Mouse (Mus musculus): ENCODE data around the gene Fancc.

Gene Fancc

GRCm38 (mm10) chr13:63514931-63515360, 17.9 kb upstream of the Fancc start:
- WGBS = 74% methylated on average over 8 of the region's 8 CpGs

GRCm38 (mm10) chr13:63513374-63514098, 16.5 kb upstream of the Fancc start:
- 72% methylated on average over 26 of the region's 26 CpGs for WGBS

DNA sequence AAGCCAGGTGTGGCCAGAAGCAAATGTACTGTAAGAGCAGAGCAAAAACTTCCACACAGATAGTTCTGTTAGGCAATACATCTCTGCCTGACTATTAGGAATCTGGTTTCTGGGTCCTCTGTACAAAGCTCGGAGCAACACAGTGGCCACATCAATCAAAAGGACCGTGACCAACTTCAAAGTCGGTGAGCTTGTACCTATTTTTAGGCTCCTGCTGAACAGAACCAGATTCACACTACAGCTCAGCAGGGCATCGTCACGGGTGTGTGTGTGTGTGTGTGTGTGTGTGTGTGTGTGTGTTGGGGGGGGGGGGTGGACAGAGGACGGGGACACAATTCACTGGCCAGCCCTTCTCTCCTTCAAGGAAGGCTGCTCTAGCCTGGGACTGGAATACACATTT, 15.3 kb upstream of the Fancc start:
- WGBS = 59% methylated on average over 6 of the region's 6 CpGs

GRCm38 (mm10) chr13:63507821-63508220, 10.7 kb upstream of the Fancc start:
- 95% methylated on average over 5 of the region's 5 CpGs for WGBS

DNA sequence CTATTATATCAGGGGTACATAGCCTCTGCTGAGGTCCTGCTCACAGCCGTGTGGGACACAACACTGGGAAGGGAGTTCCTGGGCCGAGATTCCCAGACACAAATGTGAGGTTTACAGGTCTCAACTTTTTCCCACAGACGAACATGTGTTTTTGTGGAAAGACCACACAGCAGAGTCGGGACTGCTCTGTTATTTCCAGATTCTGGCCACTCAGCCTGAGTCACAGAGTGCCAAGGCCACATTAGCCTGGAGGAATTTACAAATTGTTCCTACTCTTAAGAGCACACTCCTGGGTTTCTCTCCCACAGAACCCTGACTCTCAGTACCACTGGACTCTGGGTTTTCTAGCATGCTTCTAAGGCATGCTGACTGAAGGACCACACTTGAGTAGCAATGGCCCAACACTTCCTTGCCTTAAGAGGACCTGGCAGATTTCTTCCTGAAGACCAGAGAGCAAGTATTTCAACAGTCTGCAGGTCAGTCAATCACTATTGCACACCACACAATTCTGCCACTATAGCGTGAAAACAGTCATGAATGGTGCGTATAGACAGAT, 10.0 kb upstream of the Fancc start:
- 92% methylated on average over 6 of the region's 6 CpGs for WGBS

GRCm38 (mm10) chr13:63506364-63506763, 9.3 kb upstream of the Fancc start:
- 34% methylated on average over 1 of the region's 1 CpGs for WGBS

DNA sequence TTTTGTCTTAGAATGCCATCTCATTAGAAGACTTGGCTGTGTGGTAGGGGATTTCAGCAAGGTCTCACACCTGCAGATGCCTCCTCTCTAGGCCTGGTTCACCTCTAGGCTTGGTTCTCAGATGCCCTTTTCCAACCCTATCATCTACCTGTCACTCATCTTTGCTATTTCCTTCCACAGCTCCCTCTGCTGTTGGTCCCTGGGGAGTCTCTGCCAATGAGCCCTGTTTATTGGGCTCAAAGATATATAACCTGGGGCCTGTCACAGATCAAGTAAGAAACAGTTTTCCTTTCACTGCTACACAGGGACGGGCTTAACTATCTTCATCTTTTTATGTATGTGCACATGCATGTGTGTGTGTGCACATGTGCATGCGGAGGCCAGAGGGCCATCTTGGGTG, 5.3 kb upstream of the Fancc start:
- 98% methylated on average over 2 of the region's 2 CpGs for WGBS

DNA sequence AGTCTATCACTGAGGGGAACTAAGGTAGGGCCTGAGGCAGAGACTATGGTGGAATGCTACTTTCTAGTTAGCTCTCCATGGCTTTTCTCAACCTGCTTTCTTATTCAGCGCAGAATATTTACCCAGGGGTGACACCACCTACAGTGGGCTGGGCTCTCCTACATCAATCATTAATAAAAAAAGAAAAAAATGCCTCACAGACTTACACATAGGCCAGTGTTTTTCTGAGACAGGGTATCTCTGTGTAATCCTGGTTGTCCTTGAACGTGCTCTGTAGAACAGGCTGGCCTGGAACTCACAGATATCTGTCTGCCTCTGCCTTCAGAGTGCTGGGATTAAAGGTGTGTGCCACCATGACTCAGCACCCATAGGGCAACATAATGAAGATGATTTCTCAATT, 2.4 kb upstream of the Fancc start:
- 99% methylated on average over 2 of the region's 2 CpGs for WGBS

DNA sequence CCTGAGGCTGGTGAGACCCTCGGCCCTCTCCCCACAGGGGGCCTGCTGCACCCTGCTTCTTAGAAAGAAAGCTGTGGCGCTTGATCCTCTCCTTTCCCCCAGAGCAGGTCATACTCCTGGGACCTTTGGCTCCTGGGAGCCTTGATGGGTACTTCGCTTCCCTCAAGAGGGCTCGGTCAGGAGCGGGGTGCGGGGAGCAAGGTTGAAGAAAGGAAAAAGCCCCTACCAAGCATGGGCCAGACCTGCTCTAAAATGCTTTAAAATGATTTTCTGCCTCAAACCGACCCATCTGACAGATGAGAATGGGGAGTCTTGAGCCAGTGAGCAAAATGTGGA, 9.4 kb downstream of the Fancc start:
- WGBS = 80% methylated on average over 7 of the region's 7 CpGs

GRCm38 (mm10) chr13:63486791-63487706, 10.0 kb downstream of the Fancc start:
- 30% methylated on average over 18 of the region's 18 CpGs for WGBS

DNA sequence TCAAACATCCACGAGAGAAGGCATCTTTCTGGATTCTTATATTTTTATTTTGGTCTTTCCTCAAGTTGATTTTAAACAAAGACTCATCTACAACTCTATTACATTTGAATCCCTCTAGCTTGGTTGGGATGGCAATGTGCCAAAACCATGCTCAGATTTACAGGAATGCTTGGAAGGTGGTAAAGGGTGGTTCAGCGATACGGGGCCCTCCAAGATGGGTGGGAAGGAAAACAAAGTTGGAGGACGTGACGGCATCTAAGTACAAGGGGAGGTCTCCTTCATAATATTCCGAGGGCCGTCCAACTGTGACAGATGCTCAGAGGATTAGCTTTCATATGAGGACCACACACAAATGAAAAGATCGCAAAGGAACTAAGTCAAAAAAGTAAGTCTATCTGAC, 21.7 kb downstream of the Fancc start:
- WGBS = 80% methylated on average over 8 of the region's 8 CpGs

DNA sequence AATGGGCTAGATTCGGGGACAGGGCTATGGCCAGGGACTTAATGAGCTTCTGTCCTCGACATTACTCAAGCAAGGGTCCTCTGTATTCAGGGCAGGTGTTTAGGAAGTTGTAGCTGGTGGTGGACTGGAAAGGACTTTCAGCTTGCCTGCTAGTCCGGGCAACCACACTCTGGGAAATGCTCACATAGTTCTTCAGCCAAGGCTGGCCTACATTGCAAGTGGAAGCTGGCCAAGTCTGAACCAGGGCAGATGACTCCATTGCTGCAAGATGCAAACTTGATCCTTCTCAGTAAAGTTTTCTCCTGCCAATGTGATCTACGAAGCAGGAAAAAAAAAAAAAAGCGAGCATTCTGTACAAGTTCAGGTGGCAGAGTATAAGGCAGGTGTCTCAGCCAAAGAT, 44.2 kb downstream of the Fancc start:
- 65% methylated on average over 5 of the region's 5 CpGs for WGBS

DNA sequence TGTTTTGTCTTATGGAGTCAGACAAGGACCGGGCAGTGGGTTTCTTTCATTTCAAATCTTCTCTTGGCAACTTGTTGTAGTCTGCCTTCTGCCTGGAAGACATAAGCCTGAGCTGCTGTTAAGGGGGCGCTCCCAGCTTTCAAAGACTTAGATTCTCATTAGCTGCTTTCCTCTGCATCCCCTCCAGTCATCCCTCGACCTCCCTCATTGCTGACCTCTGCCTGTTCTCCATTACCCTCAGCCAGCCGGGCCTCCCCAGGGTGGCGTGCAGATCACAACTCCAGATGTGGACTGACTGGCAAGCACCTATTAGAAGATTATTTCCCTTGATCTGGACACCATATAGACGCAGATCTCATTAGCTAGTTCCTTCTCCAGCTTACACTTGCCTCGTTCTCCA, 45.9 kb downstream of the Fancc start:
- WGBS = 69% methylated on average over 7 of the region's 7 CpGs

- WGBS = 83% methylated on average over 6 of the region's 6 CpGs
Measured at GRCm38 (mm10) chr13:63445419-63445818, 51.7 kb downstream of the Fancc start.

DNA sequence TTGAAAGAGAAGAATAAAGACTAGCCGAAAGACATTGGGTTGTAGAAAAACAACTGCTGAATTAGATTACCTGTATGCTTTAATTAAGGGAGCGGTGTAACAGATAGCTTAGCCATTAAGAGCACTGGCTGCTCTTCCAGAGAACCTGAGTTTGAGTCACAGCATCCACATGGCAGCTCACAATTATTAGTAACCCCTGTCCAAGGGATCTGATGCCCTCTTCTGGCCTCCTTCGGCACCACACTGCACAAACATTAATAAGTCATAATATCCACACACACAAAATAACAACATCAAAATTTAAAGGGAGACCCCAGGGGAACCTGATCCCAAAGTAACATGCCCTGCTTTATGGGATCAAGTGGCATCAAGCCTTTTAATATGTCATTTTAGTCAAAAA, 64.3 kb downstream of the Fancc start:
- 90% methylated on average over 3 of the region's 3 CpGs for WGBS

GRCm38 (mm10) chr13:63431857-63432191, 65.3 kb downstream of the Fancc start:
- WGBS = 6% methylated on average over 5 of the region's 5 CpGs

- WGBS = under 1% methylated on average over 76 of the region's 82 CpGs
Measured at GRCm38 (mm10) chr13:63431030-63431856, 65.8 kb downstream of the Fancc start.

- WGBS = 3% methylated on average over 4 of the region's 4 CpGs
Measured at GRCm38 (mm10) chr13:63430681-63431029, 66.4 kb downstream of the Fancc start.

DNA sequence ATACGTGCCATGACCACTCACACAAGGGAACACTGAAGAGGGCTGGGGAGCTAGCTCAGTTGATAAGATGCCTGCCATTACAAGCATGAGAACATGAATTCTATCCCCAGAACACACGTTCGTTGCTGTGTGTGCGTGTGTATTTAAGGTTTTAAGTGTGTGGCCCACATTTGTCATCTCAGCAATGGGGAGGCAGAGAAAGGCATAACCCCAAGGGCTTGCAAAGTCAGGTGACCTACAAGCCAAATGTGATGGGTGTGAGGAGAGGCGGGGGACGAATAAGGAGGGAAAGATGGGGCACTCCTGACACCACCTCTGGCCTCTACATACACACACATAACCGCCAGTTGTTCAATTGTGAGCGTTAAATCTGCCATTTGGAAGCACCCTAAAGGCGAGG, 66.9 kb downstream of the Fancc start:
- 88% methylated on average over 9 of the region's 9 CpGs for WGBS

- WGBS = 91% methylated on average over 5 of the region's 5 CpGs
Measured at GRCm38 (mm10) chr13:63428211-63428610, 68.9 kb downstream of the Fancc start.

GRCm38 (mm10) chr13:63423060-63423459, 74.0 kb downstream of the Fancc start:
- 95% methylated on average over 2 of the region's 2 CpGs for WGBS

DNA sequence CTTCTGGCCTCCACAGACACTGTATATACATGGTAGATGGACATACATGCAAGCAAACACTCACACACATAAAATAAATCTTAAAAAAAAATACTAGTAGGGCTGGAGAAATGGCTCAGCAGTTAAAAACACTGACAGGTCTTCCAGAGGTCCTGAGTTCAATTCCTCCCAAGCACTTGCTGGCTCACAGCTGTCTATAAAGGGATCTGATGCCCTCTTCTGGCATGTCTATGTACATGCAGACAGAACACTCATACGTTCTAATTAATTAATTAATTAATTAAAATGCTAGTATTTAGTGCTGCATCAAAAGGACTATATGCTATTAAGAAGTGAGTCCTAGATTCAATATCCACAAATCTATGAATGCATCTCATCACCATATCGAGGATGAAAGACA, 78.9 kb downstream of the Fancc start:
- 66% methylated on average over 2 of the region's 2 CpGs for WGBS

Measured in cerebral cortex, adult 2 months (tissue).